1 mouse cellular context compared by ENCODE assay signal in genomic region chr8:70792700-70793099, GRCm38 (mm10).
TF ChIP-seq lines count a peak whose summit lies in the region.

No protein-coding gene starts in this region.

TF ChIP-seq in ES-E14, 5 proteins besides CTCF, POLR2A, EP300 and RAD21:
- TF ChIP-seq MAFK (IDR thresholded peaks at IDR 0.05; ENCODE audit: insufficient read depth, low read depth, low read length) (no peak), ZC3H11A (IDR thresholded peaks at IDR 0.05; ENCODE audit: borderline replicate concordance, low read depth, low read length) (no peak), ZNF384 (IDR thresholded peaks at IDR 0.05; ENCODE audit: low read depth, low read length) (no peak), CHD2 (IDR thresholded peaks at IDR 0.05; ENCODE audit: low read depth, low read length) (no peak), HCFC1 (IDR thresholded peaks at IDR 0.05; ENCODE audit: borderline replicate concordance, insufficient read depth, low read length) (no peak)
